In genomic region chr17:47788306-47788705, GRCm38 (mm10) we compare ENCODE assay signal across 17 mouse cellular contexts. TPM values are rescaled to one million over a fixed set of nuclear protein-coding genes. Genes with fewer than 3 reads are reported as not detected.
DNase-seq lines count a peak whose midpoint lies in the region; ATAC-seq and TF ChIP-seq lines count a peak whose summit lies in the region.
"Had no signal": no experiment of that assay in that cellular context is flagged by ENCODE, and none has a peak within 500 bp of the region (broad histone marks: within the 10 kb centered on the region; RNA-seq: fewer than 3 reads in every experiment).

No protein-coding gene starts in this region.

- TF ChIP-seq CTCF in stomach, postnatal 0 days (IDR thresholded peaks at IDR 0.05; ENCODE audit: low read depth) = no peak

- 0 out of 2 replicates have a peak, but pooled peaks cover 8% of the 10 kb centered on the region for H3K27me3 ChIP-seq in heart, embryonic 11.5 days (ENCODE audit: control insufficient read depth, insufficient read depth, low read length)
- H3K27me3 ChIP-seq in stomach, embryonic 14.5 days (ENCODE audit: control insufficient read depth, insufficient read depth, low read length) = no peaks in the 10 kb centered on the region
- no peaks in the 10 kb centered on the region for H3K27me3 ChIP-seq in stomach, postnatal 0 days (ENCODE audit: control insufficient read depth, insufficient read depth, low read length)
- H3K27me3 ChIP-seq: heart, embryonic 15.5 days; Patski had no signal

- DNase-seq in heart, postnatal 4 days = no peak
- no peak for DNase-seq in stomach, postnatal 0 days (ENCODE audit: low spot score)
- peak; percentile 35 for DNase-seq in hindlimb bud, embryonic 11.5 days (ENCODE audit: extremely low spot score, low read depth, low spot score)
- no peak for DNase-seq in layer of hippocampus, postnatal 10 days (ENCODE audit: low spot score in 2 of 2)
- DNase-seq in adrenal gland, postnatal 4 days (ENCODE audit: low spot score in 2 of 2) = no peak
- DNase-seq: adrenal gland, postnatal 10 days; cerebellum, postnatal 36 days; lung, postnatal 4 days; right cerebral cortex, adult 18-20 months; thymus, adult 2 months had no signal

- H3K4me2 ChIP-seq in heart, embryonic 11.5 days = no peak overlapping the region
- H3K4me2 ChIP-seq in stomach, embryonic 14.5 days (replicated peaks; ENCODE audit: low read depth, low read length) = no peak overlapping the region
- H3K4me2 ChIP-seq in stomach, postnatal 0 days (replicated peaks; ENCODE audit: low read depth) = no peak overlapping the region
- H3K4me2 ChIP-seq: heart, embryonic 15.5 days; neural tube, embryonic 15.5 days had no signal

- no peaks in the 10 kb centered on the region for H3K9me3 ChIP-seq in heart, embryonic 11.5 days (replicated peaks; ENCODE audit: control insufficient read depth, low read length)
- H3K9me3 ChIP-seq in stomach, embryonic 14.5 days (ENCODE audit: control insufficient read depth, low read depth, low read length) = no peaks in the 10 kb centered on the region
- H3K9me3 ChIP-seq in stomach, postnatal 0 days (ENCODE audit: control insufficient read depth, low read length) = no peaks in the 10 kb centered on the region
- H3K9me3 ChIP-seq: heart, embryonic 15.5 days; neural tube, embryonic 15.5 days had no signal

- no peak overlapping the region for H3K27ac ChIP-seq in heart, embryonic 11.5 days (ENCODE audit: low read depth, low read length)
- no peak overlapping the region for H3K27ac ChIP-seq in stomach, embryonic 14.5 days (ENCODE audit: low read length)
- no peak overlapping the region for H3K27ac ChIP-seq in stomach, postnatal 0 days (replicated peaks)
- H3K27ac ChIP-seq: heart, embryonic 15.5 days; liver, embryonic 14.5 days; neural tube, embryonic 15.5 days had no signal

- WGBS in heart, embryonic 11.5 days (ENCODE audit: insufficient replicate concordance) = 6% methylated on average over 4 of the region's 4 CpGs
- WGBS in stomach, embryonic 14.5 days = 4% methylated on average over 4 of the region's 4 CpGs
- 17% methylated on average over 4 of the region's 4 CpGs for WGBS in stomach, postnatal 0 days

- 0 out of 2 replicates have a peak overlapping the region, but pooled peaks have one; percentile 36 for H3K9ac ChIP-seq in heart, embryonic 11.5 days (ENCODE audit: low read depth, low read length)
- 0 out of 2 replicates have a peak overlapping the region, but pooled peaks have one; percentile 1 for H3K9ac ChIP-seq in stomach, embryonic 14.5 days (replicated peaks; ENCODE audit: low read depth, low read length)
- no peak overlapping the region for H3K9ac ChIP-seq in stomach, postnatal 0 days (ENCODE audit: low read length)
- H3K9ac ChIP-seq: heart, embryonic 15.5 days; liver, embryonic 14.5 days; neural tube, embryonic 15.5 days had no signal

- ATAC-seq in heart, embryonic 11.5 days (replicated peaks; ENCODE audit: insufficient number of reproducible peaks, low FRiP score, low TSS enrichment) = no peak
- peak; percentile 30; the same call in 1 of the 2 replicates for ATAC-seq in stomach, embryonic 14.5 days (ENCODE audit: insufficient number of reproducible peaks, insufficient read depth, low FRiP score, low read depth)
- no peak for ATAC-seq in stomach, postnatal 0 days (ENCODE audit: low FRiP score, low TSS enrichment)
- ATAC-seq: midbrain, embryonic 16.5 days; Patski had no signal

- peaks cover 3% of the 10 kb centered on the region; the same call in 1 of the 2 replicates for H3K36me3 ChIP-seq in heart, embryonic 11.5 days (ENCODE audit: control insufficient read depth, insufficient read depth, low read length)
- no peaks in the 10 kb centered on the region for H3K36me3 ChIP-seq in stomach, embryonic 14.5 days (ENCODE audit: control insufficient read depth, insufficient read depth, low read length)
- H3K36me3 ChIP-seq in stomach, postnatal 0 days (ENCODE audit: control insufficient read depth, insufficient read depth, low read length) = no peaks in the 10 kb centered on the region; the same call in 1 of the 2 replicates
- H3K36me3 ChIP-seq: neural tube, embryonic 15.5 days had no signal

- no peak overlapping the region for H3K4me3 ChIP-seq in heart, embryonic 11.5 days (ENCODE audit: low read depth, low read length)
- H3K4me3 ChIP-seq in stomach, embryonic 14.5 days (ENCODE audit: low read depth, low read length) = no peak overlapping the region
- H3K4me3 ChIP-seq in stomach, postnatal 0 days (ENCODE audit: low read depth, low read length) = no peak overlapping the region
- H3K4me3 ChIP-seq: heart, embryonic 15.5 days; neural tube, embryonic 15.5 days had no signal

- TF ChIP-seq EP300 in stomach, postnatal 0 days (optimal IDR thresholded peaks at IDR 0.05) = no peak

- peaks cover 28% of the 10 kb centered on the region for H3K4me1 ChIP-seq in heart, embryonic 11.5 days (ENCODE audit: control insufficient read depth, insufficient read depth, low read length)
- peaks cover 15% of the 10 kb centered on the region for H3K4me1 ChIP-seq in stomach, embryonic 14.5 days (ENCODE audit: control insufficient read depth, insufficient read depth, low read length)
- no peaks in the 10 kb centered on the region for H3K4me1 ChIP-seq in stomach, postnatal 0 days (replicated peaks; ENCODE audit: control insufficient read depth, insufficient read depth)

RNA-seq across cellular contexts. Expression of gene Mdfi, which starts 46.2 kb away (rescaled TPM):
- 28.2 and 34.6 TPM in 2 replicates for polyA plus RNA-seq in heart, embryonic 11.5 days (2014; fragmentation: Nextera tagmentation; extraction: Ambion mirVana)
- total RNA-seq in heart, postnatal 4 days (2021) = 10 to 100 TPM; 16.4 to 20.2 TPM
- 31.8 and 32.0 TPM in 2 replicates for polyA plus RNA-seq in stomach, embryonic 14.5 days (2014; fragmentation: Nextera tagmentation; extraction: Ambion mirVana)
- 6.2 and 6.3 TPM in 2 replicates for polyA plus RNA-seq in stomach, postnatal 0 days (2015; fragmentation: Nextera tagmentation; extraction: Ambion mirVana)
- 1 to 10 TPM; 1.3 to 2.0 TPM for total RNA-seq in layer of hippocampus, postnatal 10 days (2021)
- 10 to 100 TPM; 10.3 to 12.9 TPM for total RNA-seq in adrenal gland, postnatal 4 days (2021)
- polyA plus RNA-seq: Patski had no signal

RNA-seq across cellular contexts. Expression of gene Tfeb, which starts 51.5 kb away (rescaled TPM):
- 16.3 and 17.0 TPM in 2 replicates for polyA plus RNA-seq in heart, embryonic 11.5 days (2014; fragmentation: Nextera tagmentation; extraction: Ambion mirVana)
- 10 to 100 TPM; 50.3 to 53.1 TPM for total RNA-seq in heart, postnatal 4 days (2021)
- 5.1 and 6.0 TPM in 2 replicates for polyA plus RNA-seq in stomach, embryonic 14.5 days (2014; fragmentation: Nextera tagmentation; extraction: Ambion mirVana)
- 10.4 and 13.8 TPM in 2 replicates for polyA plus RNA-seq in stomach, postnatal 0 days (2015; fragmentation: Nextera tagmentation; extraction: Ambion mirVana)
- 10 to 100 TPM in 1 of 2 experiments, 1 to 10 TPM in 1; 8.4 to 12.7 TPM for total RNA-seq in layer of hippocampus, postnatal 10 days (2021)
- 10 to 100 TPM; 22.1 to 22.3 TPM for total RNA-seq in adrenal gland, postnatal 4 days (2021)
